14 mouse cellular contexts compared by ENCODE assay signal in genomic region chr10:93104357-93104756, GRCm38 (mm10). TPM values are rescaled to one million over a fixed set of nuclear protein-coding genes. Genes with fewer than 3 reads are reported as not detected.
DNase-seq lines count a peak whose midpoint lies in the region; ATAC-seq lines count a peak whose summit lies in the region.
"Had no signal": no experiment of that assay in that cellular context is flagged by ENCODE, and none has a peak within 500 bp of the region (broad histone marks: within the 10 kb centered on the region; RNA-seq: fewer than 3 reads in every experiment).

No protein-coding gene starts in this region.

- H3K4me1 ChIP-seq in embryonic facial prominence, embryonic 14.5 days (ENCODE audit: control insufficient read depth, insufficient read depth, low read length), result no peaks in the 10 kb centered on the region
- H3K4me1 ChIP-seq: hindbrain, embryonic 10.5 days; liver, embryonic 13.5 days had no signal

- H3K9me3 ChIP-seq in embryonic facial prominence, embryonic 14.5 days (ENCODE audit: control insufficient read depth, low read length), result no peaks in the 10 kb centered on the region
- H3K9me3 ChIP-seq: hindbrain, embryonic 10.5 days; liver, embryonic 13.5 days had no signal

- no peaks in the 10 kb centered on the region for H3K36me3 ChIP-seq in embryonic facial prominence, embryonic 14.5 days (ENCODE audit: control insufficient read depth, insufficient read depth, low read length)
- H3K36me3 ChIP-seq: hindbrain, embryonic 10.5 days; liver, embryonic 13.5 days had no signal

- H3K4me2 ChIP-seq in embryonic facial prominence, embryonic 14.5 days (ENCODE audit: low read depth, low read length), result no peak overlapping the region
- H3K4me2 ChIP-seq: liver, embryonic 13.5 days had no signal

- ATAC-seq in embryonic facial prominence, embryonic 14.5 days (ENCODE audit: low read depth), result no peak
- ATAC-seq: forebrain, postnatal 0 days had no signal

- H3K4me3 ChIP-seq in embryonic facial prominence, embryonic 14.5 days (ENCODE audit: low read depth, low read length), result no peak overlapping the region
- H3K4me3 ChIP-seq: hindbrain, embryonic 10.5 days; liver, embryonic 13.5 days had no signal

- no peak overlapping the region for H3K9ac ChIP-seq in embryonic facial prominence, embryonic 14.5 days (ENCODE audit: low read depth, low read length)
- H3K9ac ChIP-seq: forebrain, postnatal 0 days; liver, embryonic 13.5 days had no signal

- WGBS in embryonic facial prominence, embryonic 14.5 days, result 48% methylated on average over 6 of the region's 6 CpGs

- peak; percentile 33 to 64 for DNase-seq in left cerebral cortex, adult 18-20 months (ENCODE audit: low spot score in 2 of 2)
- DNase-seq in left cerebral cortex, postnatal 4 days, result no peak
- peak; percentile 41 for DNase-seq in embryonic facial prominence, embryonic 14.5 days (ENCODE audit: low spot score)
- DNase-seq in layer of hippocampus, adult 9-10 months (ENCODE audit: low spot score), result peak; percentile 71
- DNase-seq in right cerebral cortex, postnatal 10 days (ENCODE audit: low spot score in 2 of 2), result peak; percentile 58 to 72
- DNase-seq in urinary bladder, postnatal 36 days (ENCODE audit: low spot score in 2 of 2), result no peak
- no peak for DNase-seq in thymus, postnatal 36 days
- DNase-seq in thymus, postnatal 0 days (ENCODE audit: low spot score), result no peak
- DNase-seq: adrenal gland, postnatal 14 days; cerebellum, adult 9-11 months; forebrain, postnatal 0 days; liver, embryonic 13.5 days; thymus, postnatal 14 days had no signal

- H3K27ac ChIP-seq in embryonic facial prominence, embryonic 14.5 days (replicated peaks; ENCODE audit: low read depth, low read length), result no peak overlapping the region
- H3K27ac ChIP-seq: hindbrain, embryonic 10.5 days; liver, embryonic 13.5 days had no signal

- intact Hi-C loops in left cerebral cortex, postnatal 4 days (cut with DNase I), result no loop called here

- H3K27me3 ChIP-seq in embryonic facial prominence, embryonic 14.5 days (replicated peaks; ENCODE audit: control insufficient read depth, insufficient read depth, low read length), result no peaks in the 10 kb centered on the region
- H3K27me3 ChIP-seq: liver, embryonic 13.5 days had no signal

RNA-seq across cellular contexts. Expression of gene Cfap54, which starts 22.9 kb away (rescaled TPM):
- 10 to 100 TPM; 19.6 to 23.7 TPM for total RNA-seq in left cerebral cortex, adult 18-20 months (2021)
- 10 to 100 TPM in 1 of 2 experiments, 1 to 10 TPM in 1; 9.8 to 12.1 TPM for total RNA-seq in left cerebral cortex, postnatal 4 days (2021)
- 0.75 and 1.8 TPM in 2 replicates for polyA plus RNA-seq in embryonic facial prominence, embryonic 14.5 days (2014; fragmentation: Nextera tagmentation; extraction: Ambion mirVana)
- 0.30 and 0.68 TPM in 2 replicates for polyA plus RNA-seq in thymus, postnatal 0 days (2015; fragmentation: Nextera tagmentation; extraction: Ambion mirVana)

RNA-seq across cellular contexts. Expression of gene Cdk17, which starts 56.3 kb away (rescaled TPM):
- total RNA-seq in left cerebral cortex, adult 18-20 months (2021), result 100 to 1,000 TPM; 220 to 224 TPM
- 100 to 1,000 TPM; 102 to 106 TPM for total RNA-seq in left cerebral cortex, postnatal 4 days (2021)
- polyA plus RNA-seq in embryonic facial prominence, embryonic 14.5 days (2014; fragmentation: Nextera tagmentation; extraction: Ambion mirVana), result 23.8 and 26.9 TPM in 2 replicates
- 46.3 and 55.3 TPM in 2 replicates for polyA plus RNA-seq in thymus, postnatal 0 days (2015; fragmentation: Nextera tagmentation; extraction: Ambion mirVana)

Comparison
In these comparisons a context has a peak if more than half of its experiments do, and no peak if none do; other contexts are left out.
1. DNase-seq: peak in left cerebral cortex, adult 18-20 months (2 of 2), embryonic facial prominence, embryonic 14.5 days (single experiment), layer of hippocampus, adult 9-10 months (single experiment) and right cerebral cortex, postnatal 10 days (2 of 2); none in left cerebral cortex, postnatal 4 days (single experiment), urinary bladder, postnatal 36 days (0 of 2), thymus, postnatal 36 days (0 of 2) and thymus, postnatal 0 days (single experiment).